In genomic region chr14:77257461-77257860, GRCm38 (mm10) we compare ENCODE assay signal across 19 mouse cellular contexts.
DNase-seq lines count a peak whose midpoint lies in the region; ATAC-seq lines count a peak whose summit lies in the region.
"Had no signal": no experiment of that assay in that cellular context is flagged by ENCODE, and none has a peak within 500 bp of the region (broad histone marks: within the 10 kb centered on the region; RNA-seq: fewer than 3 reads in every experiment).

No protein-coding gene starts in this region.

- H3K4me3 ChIP-seq in embryonic facial prominence, embryonic 10.5 days: no peak overlapping the region
- H3K4me3 ChIP-seq: embryonic facial prominence, embryonic 13.5 days; left cerebral cortex, adult 2 months; limb, embryonic 10.5 days; midbrain, embryonic 13.5 days; neural tube, embryonic 12.5 days had no signal

- DNase-seq in cerebellum, adult 9-11 months: peak; percentile 24
- peak; percentile 6 for DNase-seq in gastrocnemius, postnatal 25 days
- no peak for DNase-seq in gastrocnemius, postnatal 10 days
- peak; percentile 6 for DNase-seq in left cerebral cortex, postnatal 4 days
- DNase-seq in left cerebral cortex, adult 18-20 months (ENCODE audit: low spot score in 2 of 2): no peak
- no peak for DNase-seq in embryonic facial prominence, embryonic 10.5 days (ENCODE audit: low spot score)
- DNase-seq: kidney, adult 2 months; kidney, postnatal 10 days; liver, postnatal 0 days; lung, postnatal 14 days; right cerebral cortex, postnatal 4 days; thymus, postnatal 14 days had no signal

- H3K27me3 ChIP-seq in embryonic facial prominence, embryonic 10.5 days (replicated peaks; ENCODE audit: low read depth, poor library complexity, severe bottlenecking): no peaks in the 10 kb centered on the region
- H3K27me3 ChIP-seq: embryonic facial prominence, embryonic 13.5 days; midbrain, embryonic 13.5 days; neural tube, embryonic 12.5 days had no signal

- ATAC-seq in cerebellum, adult (ENCODE audit: insufficient number of reproducible peaks, low FRiP score, low TSS enrichment): no peak
- ATAC-seq: inflammation-experienced regulatory T-cells, adult 6 months; liver, postnatal 0 days; midbrain, embryonic 13.5 days had no signal

- H3K27ac ChIP-seq in embryonic facial prominence, embryonic 10.5 days (replicated peaks): no peak overlapping the region
- H3K27ac ChIP-seq: embryonic facial prominence, embryonic 13.5 days; left cerebral cortex, adult 2 months; limb, embryonic 10.5 days; midbrain, embryonic 13.5 days; neural tube, embryonic 12.5 days had no signal

- H3K4me1 ChIP-seq in embryonic facial prominence, embryonic 10.5 days: no peaks in the 10 kb centered on the region
- H3K4me1 ChIP-seq: limb, embryonic 10.5 days; neural tube, embryonic 12.5 days had no signal

- H3K9me3 ChIP-seq in embryonic facial prominence, embryonic 10.5 days: no peaks in the 10 kb centered on the region
- H3K9me3 ChIP-seq: embryonic facial prominence, embryonic 13.5 days; limb, embryonic 10.5 days; midbrain, embryonic 13.5 days; neural tube, embryonic 12.5 days had no signal

- intact Hi-C loops in left cerebral cortex, postnatal 4 days (cut with DNase I): no loop called here

- 69% methylated on average over 1 of the region's 1 CpGs for WGBS in embryonic facial prominence, embryonic 10.5 days

- H3K36me3 ChIP-seq in embryonic facial prominence, embryonic 10.5 days (replicated peaks): no peaks in the 10 kb centered on the region
- H3K36me3 ChIP-seq: embryonic facial prominence, embryonic 13.5 days; limb, embryonic 10.5 days; midbrain, embryonic 13.5 days; neural tube, embryonic 12.5 days had no signal

Comparison
In these comparisons a context has a peak if more than half of its experiments do, and no peak if none do; other contexts are left out.
1. DNase-seq: peak in cerebellum, adult 9-11 months (single experiment), gastrocnemius, postnatal 25 days (single experiment) and left cerebral cortex, postnatal 4 days (single experiment); none in gastrocnemius, postnatal 10 days (single experiment), left cerebral cortex, adult 18-20 months (0 of 2) and embryonic facial prominence, embryonic 10.5 days (single experiment).